Mouse (Mus musculus): ENCODE measurements around the gene Azin2.
A peak's percentile ranks its signal among the peaks of the same experiment; 100 is the strongest.

Gene Azin2

GRCm38 (mm10) chr4:128962029-128962925 lies at the start of gene Azin2:
Gene Azin2 (minus strand): TSS chr4:128962442.
- DNase-seq = peak; percentile 96

GRCm38 (mm10) chr4:129011604-129012121 lies 49.4 kb upstream of the Azin2 start:
- peak; percentile 52 for DNase-seq

- DNase-seq = no peak
These were observed 47.3 kb upstream of the Azin2 start for GRCm38 (mm10) chr4:129009521-129009920.

GRCm38 (mm10) chr4:129008672-129009071 lies 46.4 kb upstream of the Azin2 start:
- DNase-seq = no peak

GRCm38 (mm10) chr4:129008006-129008519 lies 45.8 kb upstream of the Azin2 start:
- no peak for DNase-seq

- no peak for DNase-seq
These were observed 41.5 kb upstream of the Azin2 start for GRCm38 (mm10) chr4:129003720-129004119.

- peak; percentile 73 for DNase-seq
These were observed 38.5 kb upstream of the Azin2 start for GRCm38 (mm10) chr4:129000786-129001185.

- no peak for DNase-seq
These were observed 36.2 kb upstream of the Azin2 start for GRCm38 (mm10) chr4:128998401-128998800.

GRCm38 (mm10) chr4:128997258-128997657 lies 35.0 kb upstream of the Azin2 start:
- no peak for DNase-seq

- DNase-seq = no peak
These were observed 33.0 kb upstream of the Azin2 start for GRCm38 (mm10) chr4:128995238-128995637.

GRCm38 (mm10) chr4:128993675-128994074 lies 31.4 kb upstream of the Azin2 start:
- DNase-seq = peak; percentile 54

- DNase-seq = peak; percentile 96
These were observed 30.9 kb upstream of the Azin2 start for GRCm38 (mm10) chr4:128993025-128993662.

GRCm38 (mm10) chr4:128992176-128992575 lies 29.9 kb upstream of the Azin2 start:
- DNase-seq = no peak

- DNase-seq = no peak
These were observed 29.3 kb upstream of the Azin2 start, which contains the start of gene Ak2 for GRCm38 (mm10) chr4:128991500-128992008. Gene Ak2 (plus strand): TSS chr4:128991958.

GRCm38 (mm10) chr4:128989678-128990077 lies 27.4 kb upstream of the Azin2 start:
- DNase-seq = peak; percentile 83

GRCm38 (mm10) chr4:128988911-128989310 lies 26.7 kb upstream of the Azin2 start:
- DNase-seq = no peak

GRCm38 (mm10) chr4:128984600-128984999 lies 22.4 kb upstream of the Azin2 start:
- no peak for DNase-seq

- peak; percentile 76 for DNase-seq
These were observed 21.4 kb upstream of the Azin2 start for GRCm38 (mm10) chr4:128983656-128984055.

- DNase-seq = peak; percentile 52
These were observed 20.9 kb upstream of the Azin2 start for GRCm38 (mm10) chr4:128983151-128983550.

- no peak for DNase-seq
These were observed 19.6 kb upstream of the Azin2 start for GRCm38 (mm10) chr4:128981833-128982180.

GRCm38 (mm10) chr4:128980890-128981832 lies 18.9 kb upstream of the Azin2 start:
- no peak for DNase-seq

GRCm38 (mm10) chr4:128978634-128979033 lies 16.4 kb upstream of the Azin2 start:
- peak; percentile 53 for DNase-seq
